8 mouse cellular contexts compared by ENCODE assay signal in genomic region chr7:127636963-127637362, GRCm38 (mm10). TPM values are rescaled to one million over a fixed set of nuclear protein-coding genes. Genes with fewer than 3 reads are reported as not detected.
DNase-seq lines count a peak whose midpoint lies in the region; ATAC-seq and TF ChIP-seq lines count a peak whose summit lies in the region.

No protein-coding gene starts in this region.

- no peaks in the 10 kb centered on the region for H3K9me3 ChIP-seq in forebrain, embryonic 12.5 days
- H3K9me3 ChIP-seq in heart, embryonic 13.5 days: no peaks in the 10 kb centered on the region
- H3K9me3 ChIP-seq in kidney, embryonic 16.5 days (ENCODE audit: low read length): no peaks in the 10 kb centered on the region
- no peaks in the 10 kb centered on the region for H3K9me3 ChIP-seq in midbrain, postnatal 0 days (ENCODE audit: low read length)

- H3K4me3 ChIP-seq in forebrain, embryonic 12.5 days (replicated peaks): peak overlapping the region; percentile 47
- peak overlapping the region; percentile 66 for H3K4me3 ChIP-seq in heart, embryonic 13.5 days
- H3K4me3 ChIP-seq in kidney, embryonic 16.5 days (ENCODE audit: low read length): peak overlapping the region; percentile 51
- H3K4me3 ChIP-seq in liver, adult 2 months (ENCODE audit: insufficient read depth, low read depth, low read length): peak overlapping the region; percentile 67
- H3K4me3 ChIP-seq in midbrain, postnatal 0 days (ENCODE audit: low read depth, low read length): peak overlapping the region; percentile 56
- peak overlapping the region; percentile 86 for H3K4me3 ChIP-seq in testis, adult 2 months (ENCODE audit: control insufficient read depth, low read depth, low read length)

- under 1% methylated on average over 26 of the region's 27 CpGs for WGBS in forebrain, embryonic 12.5 days
- WGBS in heart, embryonic 13.5 days: under 1% methylated on average over 27 of the region's 27 CpGs
- WGBS in kidney, embryonic 16.5 days: under 1% methylated on average over 27 of the region's 27 CpGs
- under 1% methylated on average over 27 of the region's 27 CpGs for WGBS in liver, adult 2 months
- 0% methylated on average over 25 of the region's 27 CpGs for WGBS in midbrain, postnatal 0 days

- H3K4me1 ChIP-seq in forebrain, embryonic 12.5 days: peaks cover 8% of the 10 kb centered on the region
- peaks cover 6% of the 10 kb centered on the region for H3K4me1 ChIP-seq in heart, embryonic 13.5 days
- H3K4me1 ChIP-seq in kidney, embryonic 16.5 days (ENCODE audit: insufficient read depth, low read length): peaks cover 4% of the 10 kb centered on the region
- H3K4me1 ChIP-seq in liver, adult 2 months (ENCODE audit: control insufficient read depth, insufficient read depth, low read length): peaks cover 5% of the 10 kb centered on the region; the same call in 1 of the 2 replicates
- peaks cover 3% of the 10 kb centered on the region; the same call in 1 of the 2 replicates for H3K4me1 ChIP-seq in midbrain, postnatal 0 days (ENCODE audit: insufficient read depth, low read length)
- H3K4me1 ChIP-seq in testis, adult 2 months (ENCODE audit: control insufficient read depth, insufficient read depth, low read length): peaks cover 8% of the 10 kb centered on the region

- TF ChIP-seq POLR2A in liver, adult 2 months (IDR thresholded peaks at IDR 0.05; ENCODE audit: extremely low read depth, insufficient read depth, low read length): no peak
- TF ChIP-seq POLR2A in testis, adult 2 months (IDR thresholded peaks at IDR 0.05; ENCODE audit: control insufficient read depth, low read depth, low read length): no peak

- peak; percentile 79 to 83 for DNase-seq in left cerebral cortex, adult 18-20 months (ENCODE audit: low spot score in 2 of 2)
- no peak for DNase-seq in left cerebral cortex, adult 11 months (ENCODE audit: low spot score)
- peak; percentile 62 for DNase-seq in liver, adult 2 months (ENCODE audit: extremely low read depth, low read depth, low spot score)
- DNase-seq in midbrain, postnatal 0 days (ENCODE audit: low spot score): peak; percentile 84

- no peaks in the 10 kb centered on the region for H3K79me2 ChIP-seq in liver, adult 2 months (ENCODE audit: control insufficient read depth, insufficient read depth, low read length)

- 0 out of 2 replicates have a peak, but pooled peaks have one; percentile 1 for TF ChIP-seq CTCF in liver, adult 2 months (IDR thresholded peaks at IDR 0.05; ENCODE audit: low read depth, low read length)
- no peak for TF ChIP-seq CTCF in midbrain, postnatal 0 days (IDR thresholded peaks at IDR 0.05)
- no peak for TF ChIP-seq CTCF in testis, adult 2 months (IDR thresholded peaks at IDR 0.05; ENCODE audit: control insufficient read depth, insufficient read depth, insufficient replicate concordance, low read depth, low read length)

- H3K9ac ChIP-seq in forebrain, embryonic 12.5 days: peak overlapping the region; percentile 59
- peak overlapping the region; percentile 83 for H3K9ac ChIP-seq in heart, embryonic 13.5 days
- H3K9ac ChIP-seq in kidney, embryonic 16.5 days (replicated peaks; ENCODE audit: low read length): peak overlapping the region; percentile 61
- H3K9ac ChIP-seq in liver, adult 2 months (ENCODE audit: low read depth, low read length): peak overlapping the region; percentile 56
- peak overlapping the region; percentile 65 for H3K9ac ChIP-seq in midbrain, postnatal 0 days (replicated peaks; ENCODE audit: low read length, poor library complexity, severe bottlenecking)

- H3K27ac ChIP-seq in forebrain, embryonic 12.5 days: no peak overlapping the region
- no peak overlapping the region for H3K27ac ChIP-seq in heart, embryonic 13.5 days (replicated peaks)
- H3K27ac ChIP-seq in kidney, embryonic 16.5 days (ENCODE audit: low read length): no peak overlapping the region
- H3K27ac ChIP-seq in liver, adult 2 months (replicated peaks; ENCODE audit: insufficient read depth, low read depth, low read length): no peak overlapping the region
- H3K27ac ChIP-seq in midbrain, postnatal 0 days (ENCODE audit: low read depth, low read length): no peak overlapping the region; the same call in 1 of the 2 replicates
- no peak overlapping the region for H3K27ac ChIP-seq in testis, adult 2 months (ENCODE audit: control insufficient read depth, insufficient read depth, low read depth, low read length)

- H3K4me2 ChIP-seq in forebrain, embryonic 12.5 days: peak overlapping the region; percentile 59
- peak overlapping the region; percentile 74 for H3K4me2 ChIP-seq in heart, embryonic 13.5 days
- peak overlapping the region; percentile 59 for H3K4me2 ChIP-seq in kidney, embryonic 16.5 days (replicated peaks; ENCODE audit: low read depth, low read length)
- H3K4me2 ChIP-seq in midbrain, postnatal 0 days (ENCODE audit: low read depth, low read length, poor library complexity, severe bottlenecking): peak overlapping the region; percentile 70

- H3K36me3 ChIP-seq in forebrain, embryonic 12.5 days (replicated peaks): no peaks in the 10 kb centered on the region
- H3K36me3 ChIP-seq in heart, embryonic 13.5 days: no peaks in the 10 kb centered on the region
- no peaks in the 10 kb centered on the region for H3K36me3 ChIP-seq in kidney, embryonic 16.5 days (ENCODE audit: insufficient read depth, low read length)
- H3K36me3 ChIP-seq in liver, adult 2 months (ENCODE audit: control insufficient read depth, insufficient read depth, low read length): no peaks in the 10 kb centered on the region
- no peaks in the 10 kb centered on the region for H3K36me3 ChIP-seq in midbrain, postnatal 0 days (ENCODE audit: insufficient read depth, low read length)
- no peaks in the 10 kb centered on the region for H3K36me3 ChIP-seq in testis, adult 2 months (ENCODE audit: control insufficient read depth, insufficient read depth, low read length)

- H3K27me3 ChIP-seq in forebrain, embryonic 12.5 days: 0 out of 2 replicates have a peak, but pooled peaks cover 8% of the 10 kb centered on the region
- no peaks in the 10 kb centered on the region for H3K27me3 ChIP-seq in heart, embryonic 13.5 days (replicated peaks)
- no peaks in the 10 kb centered on the region for H3K27me3 ChIP-seq in kidney, embryonic 16.5 days (ENCODE audit: insufficient read depth, low read length)
- H3K27me3 ChIP-seq in liver, adult 2 months (ENCODE audit: control insufficient read depth, insufficient read depth, low read length): no peaks in the 10 kb centered on the region
- no peaks in the 10 kb centered on the region for H3K27me3 ChIP-seq in midbrain, postnatal 0 days (ENCODE audit: insufficient read depth, low read length)
- no peaks in the 10 kb centered on the region for H3K27me3 ChIP-seq in testis, adult 2 months (ENCODE audit: control insufficient read depth, insufficient read depth, low read length)

- ATAC-seq in forebrain, embryonic 12.5 days (ENCODE audit: low FRiP score): 0 out of 2 replicates have a peak, but pooled peaks have one; percentile 51
- no peak for ATAC-seq in heart, embryonic 13.5 days (ENCODE audit: extremely low read depth, insufficient number of reproducible peaks, low FRiP score, low TSS enrichment)
- ATAC-seq in kidney, embryonic 16.5 days (ENCODE audit: low FRiP score, low TSS enrichment): peak; percentile 89
- peak; percentile 56; the same call in 1 of the 2 replicates for ATAC-seq in midbrain, postnatal 0 days (ENCODE audit: low FRiP score)

RNA-seq across cellular contexts. Expression of gene Zfp629, which starts 21.4 kb away (rescaled TPM):
- total RNA-seq in left cerebral cortex, adult 18-20 months (2021): 10 to 100 TPM; 23.1 to 24.0 TPM
- 31.7 and 34.6 TPM in 2 replicates for polyA plus RNA-seq in forebrain, embryonic 12.5 days (2016; fragmentation: Nextera tagmentation; extraction: Ambion mirVana)
- polyA plus RNA-seq in heart, embryonic 13.5 days (2015; fragmentation: Nextera tagmentation; extraction: Ambion mirVana): 8.4 and 9.5 TPM in 2 replicates
- 19.8 and 22.1 TPM in 2 replicates for polyA plus RNA-seq in kidney, embryonic 16.5 days (2015; fragmentation: Nextera tagmentation; extraction: Ambion mirVana)
- 5.0 and 7.0 TPM in 2 replicates for total RNA-seq in liver, adult 2 months (2014; rRNA removed)
- 4.8 and 5.8 TPM in 2 replicates for polyA plus RNA-seq in liver, adult 2 months (2012; rRNA removed)
- 36.1 and 42.6 TPM in 2 replicates for total RNA-seq in midbrain, postnatal 0 days (2014; rRNA removed)
- 15.1 and 15.5 TPM in 2 replicates for polyA plus RNA-seq in midbrain, postnatal 0 days (2015; fragmentation: Nextera tagmentation; extraction: Ambion mirVana)
- 10.4 and 14.9 TPM in 2 replicates for polyA plus RNA-seq in testis, adult 2 months (2012; rRNA removed)

RNA-seq across cellular contexts. Expression of gene Rnf40, which starts 48.4 kb away (rescaled TPM):
- total RNA-seq in left cerebral cortex, adult 18-20 months (2021): 10 to 100 TPM; 63.6 to 73.4 TPM
- polyA plus RNA-seq in forebrain, embryonic 12.5 days (2016; fragmentation: Nextera tagmentation; extraction: Ambion mirVana): 67.7 and 74.1 TPM in 2 replicates
- polyA plus RNA-seq in heart, embryonic 13.5 days (2015; fragmentation: Nextera tagmentation; extraction: Ambion mirVana): 25.7 and 26.9 TPM in 2 replicates
- polyA plus RNA-seq in kidney, embryonic 16.5 days (2015; fragmentation: Nextera tagmentation; extraction: Ambion mirVana): 50.6 and 51.4 TPM in 2 replicates
- total RNA-seq in liver, adult 2 months (2014; rRNA removed): 14.5 and 18.3 TPM in 2 replicates
- polyA plus RNA-seq in liver, adult 2 months (2012; rRNA removed): 12.4 and 13.6 TPM in 2 replicates
- 34.5 and 42.9 TPM in 2 replicates for total RNA-seq in midbrain, postnatal 0 days (2014; rRNA removed)
- 38.1 and 40.9 TPM in 2 replicates for polyA plus RNA-seq in midbrain, postnatal 0 days (2015; fragmentation: Nextera tagmentation; extraction: Ambion mirVana)
- polyA plus RNA-seq in testis, adult 2 months (2012; rRNA removed): 56.5 and 63.5 TPM in 2 replicates

RNA-seq across cellular contexts. Expression of gene Ccdc189, which starts 48.6 kb away (rescaled TPM):
- total RNA-seq in left cerebral cortex, adult 18-20 months (2021): 1 to 10 TPM; 7.5 to 8.9 TPM
- 12.7 and 16.3 TPM in 2 replicates for polyA plus RNA-seq in forebrain, embryonic 12.5 days (2016; fragmentation: Nextera tagmentation; extraction: Ambion mirVana)
- 7.8 and 8.4 TPM in 2 replicates for polyA plus RNA-seq in heart, embryonic 13.5 days (2015; fragmentation: Nextera tagmentation; extraction: Ambion mirVana)
- 16.7 and 17.6 TPM in 2 replicates for polyA plus RNA-seq in kidney, embryonic 16.5 days (2015; fragmentation: Nextera tagmentation; extraction: Ambion mirVana)
- 1.5 and 1.9 TPM in 2 replicates for total RNA-seq in liver, adult 2 months (2014; rRNA removed)
- 1.3 and 1.7 TPM in 2 replicates for polyA plus RNA-seq in liver, adult 2 months (2012; rRNA removed)
- total RNA-seq in midbrain, postnatal 0 days (2014; rRNA removed): 6.7 and 8.1 TPM in 2 replicates
- 11.8 and 13.5 TPM in 2 replicates for polyA plus RNA-seq in midbrain, postnatal 0 days (2015; fragmentation: Nextera tagmentation; extraction: Ambion mirVana)
- polyA plus RNA-seq in testis, adult 2 months (2012; rRNA removed): 200 and 220 TPM in 2 replicates

Comparison
In these comparisons a context has a peak if more than half of its experiments do, and no peak if none do; other contexts are left out.
1. RNA of gene Ccdc189, which starts 48.6 kb away (polyA plus RNA-seq): 200 to 220 TPM in testis, adult 2 months; 16.7 to 17.6 TPM in kidney, embryonic 16.5 days, 12.7 to 16.3 TPM in forebrain, embryonic 12.5 days, 11.8 to 13.5 TPM in midbrain, postnatal 0 days, 7.8 to 8.4 TPM in heart, embryonic 13.5 days and 1.3 to 1.7 TPM in liver, adult 2 months; every median in the first group is over 10 times any median in the second.
2. Peak in every context shown above with its lines, with median percentiles within 50 percentile points of each other: H3K4me2 ChIP-seq, H3K4me3 ChIP-seq and H3K9ac ChIP-seq.